In the genomic region with DNA sequence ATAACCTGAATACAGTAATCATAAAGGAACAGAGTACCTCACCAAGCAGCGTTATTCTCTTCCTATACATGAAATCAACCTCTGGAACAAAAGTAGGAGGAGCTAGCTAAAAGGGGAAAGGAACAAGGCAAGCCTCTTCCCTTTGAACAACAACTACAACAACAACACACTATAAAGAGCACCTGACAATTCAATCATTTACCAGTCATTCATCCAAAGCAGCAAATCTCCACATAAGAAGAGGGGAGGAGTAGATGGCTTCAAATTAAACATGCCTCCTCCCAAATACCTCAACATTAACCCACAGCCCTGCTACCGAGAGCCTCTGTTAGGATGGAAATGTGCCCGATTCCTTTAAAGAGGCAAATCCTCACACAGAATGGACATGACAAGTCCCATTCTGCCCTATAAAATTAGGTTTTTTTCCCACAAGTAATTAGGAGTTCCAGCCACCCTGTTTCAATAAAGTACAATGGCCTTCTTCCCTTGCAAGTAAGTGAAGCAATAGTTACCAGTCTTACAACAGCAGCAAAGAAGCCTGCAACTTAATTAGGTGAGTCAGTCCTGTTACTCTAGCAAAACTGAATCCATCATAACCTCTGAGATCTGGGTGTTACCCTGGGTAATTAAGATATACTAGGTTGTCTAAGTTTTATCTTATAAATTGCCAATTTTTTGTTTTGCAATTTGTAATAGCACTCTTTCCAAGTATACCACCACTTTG, we compare ENCODE assay signal across 14 mouse cellular contexts. TPM values are rescaled to one million over a fixed set of nuclear protein-coding genes. Genes with fewer than 3 reads are reported as not detected.
DNase-seq lines count a peak whose midpoint lies in the region; ATAC-seq lines count a peak whose summit lies in the region.
"Had no signal": no experiment of that assay in that cellular context is flagged by ENCODE, and none has a peak within 500 bp of the region (broad histone marks: within the 10 kb centered on the region; RNA-seq: fewer than 3 reads in every experiment).

No protein-coding gene starts in this region.

- peak; percentile 42 for DNase-seq in kidney, adult 9 months
- DNase-seq in kidney, adult 11 months = no peak
- DNase-seq in Muller cell, postnatal 12 days (ENCODE audit: inconsistent ontology term) = peak; percentile 26
- peak; percentile 32 for DNase-seq in fibroblast of lung, adult 2 months (ENCODE audit: low read depth)
- DNase-seq in gastrocnemius, postnatal 14 days = no peak
- DNase-seq in spleen, adult 12 weeks (ENCODE audit: low spot score) = no peak
- DNase-seq: adrenal gland, adult 2 months; cerebellum, adult 8-10 months; layer of hippocampus, postnatal 36 days; retina, postnatal 1 day; thymus, postnatal 36 days had no signal

- intact Hi-C loops in gastrocnemius, postnatal 14 days (cut with DNase I; ENCODE audit: low total_unique reads) = no loop called here

- ATAC-seq in megakaryocyte, adult 5-6 weeks (ENCODE audit: poor library complexity, severe bottlenecking) = peak; percentile 67
- ATAC-seq in monocyte, adult 5-6 weeks (replicated peaks; ENCODE audit: insufficient number of reproducible peaks, low FRiP score, low TSS enrichment, poor library complexity, severe bottlenecking) = no peak
- ATAC-seq: liver, embryonic 12.5 days had no signal

RNA-seq across cellular contexts. Expression of a gene that starts 32.4 kb away (rescaled TPM):
- 2.5 and 3.4 TPM in 2 replicates for total RNA-seq in megakaryocyte, adult 5-6 weeks (2015)
- total RNA-seq in megakaryocyte, adult 5-6 weeks (2017) = 4.5 and 6.3 TPM in 2 replicates
- 10 to 100 TPM; 11.3 to 11.8 TPM for total RNA-seq in gastrocnemius, postnatal 14 days (2021)
- 1.2 to 3.0 TPM (median 2.1 TPM) in 3 replicates for total RNA-seq in monocyte, adult 5-6 weeks (2017)

Comparison
In these comparisons a context has a peak if more than half of its experiments do, and no peak if none do; other contexts are left out.
1. DNase-seq: peak in kidney, adult 9 months (single experiment), Muller cell, postnatal 12 days (single experiment) and fibroblast of lung, adult 2 months (single experiment); none in kidney, adult 11 months (single experiment), gastrocnemius, postnatal 14 days (single experiment) and spleen, adult 12 weeks (single experiment).